22 mouse cellular contexts compared by ENCODE assay signal in the genomic region with DNA sequence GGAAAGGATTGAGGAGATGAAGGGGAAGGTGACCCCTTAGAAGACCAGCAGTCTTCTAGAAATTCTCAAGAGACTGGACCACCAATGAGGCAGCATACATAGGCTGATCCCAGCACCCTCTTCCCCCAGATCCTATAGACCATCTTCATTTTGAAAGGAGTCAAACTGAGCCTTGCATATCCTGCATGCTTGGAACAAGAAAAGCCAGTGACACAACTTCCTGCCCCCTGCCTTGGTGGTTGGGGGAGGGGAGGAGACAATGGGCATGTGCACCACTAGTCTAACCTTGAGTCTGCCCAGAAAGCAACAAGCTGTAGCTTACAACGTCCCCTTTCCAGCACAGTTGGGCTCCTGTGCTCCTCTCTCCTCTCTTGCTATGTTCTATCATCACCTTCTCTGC.
"Had no signal": no experiment of that assay in that cellular context is flagged by ENCODE, and none has a peak within 500 bp of the region (broad histone marks: within the 10 kb centered on the region; RNA-seq: fewer than 3 reads in every experiment).

No protein-coding gene starts in this region.

- H3K9me3 ChIP-seq: limb, embryonic 12.5 days; limb, embryonic 15.5 days; midbrain, embryonic 12.5 days; midbrain, embryonic 15.5 days; neural tube, embryonic 13.5 days; stomach, embryonic 15.5 days had no signal

- DNase-seq: kidney, adult 9 months; kidney, postnatal 14 days; kidney, postnatal 4 days; left cerebral cortex, postnatal 4 days; liver, postnatal 0 days; lung, embryonic 14.5 days; retina, postnatal 1 day; right cerebral cortex, postnatal 4 days; thymus, adult 2 months; thymus, postnatal 14 days; thymus, postnatal 4 days had no signal

- ATAC-seq: liver, postnatal 0 days; lung, postnatal 0 days; midbrain, embryonic 15.5 days had no signal

- H3K4me2 ChIP-seq: limb, embryonic 12.5 days; limb, embryonic 15.5 days; liver, embryonic 11.5 days; lung, embryonic 14.5 days; midbrain, embryonic 12.5 days; midbrain, embryonic 15.5 days; neural tube, embryonic 13.5 days; stomach, embryonic 15.5 days had no signal

- H3K4me1 ChIP-seq: limb, embryonic 12.5 days; limb, embryonic 15.5 days; midbrain, embryonic 12.5 days; midbrain, embryonic 15.5 days; neural tube, embryonic 13.5 days; stomach, embryonic 15.5 days had no signal

- H3K36me3 ChIP-seq: limb, embryonic 12.5 days; limb, embryonic 15.5 days; midbrain, embryonic 12.5 days; midbrain, embryonic 15.5 days; neural tube, embryonic 13.5 days; stomach, embryonic 15.5 days had no signal

- H3K4me3 ChIP-seq: limb, embryonic 12.5 days; limb, embryonic 15.5 days; midbrain, embryonic 12.5 days; midbrain, embryonic 15.5 days; myocyte; neural tube, embryonic 13.5 days; stomach, embryonic 15.5 days had no signal

- H3K9ac ChIP-seq: limb, embryonic 12.5 days; limb, embryonic 15.5 days; liver, embryonic 14.5 days; liver, postnatal 0 days; lung, embryonic 14.5 days; midbrain, embryonic 12.5 days; midbrain, embryonic 15.5 days; neural tube, embryonic 13.5 days; stomach, embryonic 15.5 days had no signal

- H3K27me3 ChIP-seq: limb, embryonic 12.5 days; limb, embryonic 15.5 days; midbrain, embryonic 12.5 days; midbrain, embryonic 15.5 days; neural tube, embryonic 13.5 days; stomach, embryonic 15.5 days had no signal

- H3K27ac ChIP-seq: limb, embryonic 12.5 days; limb, embryonic 15.5 days; liver, embryonic 14.5 days; macrophage; midbrain, embryonic 12.5 days; midbrain, embryonic 15.5 days; neural tube, embryonic 13.5 days; stomach, embryonic 15.5 days had no signal
